Mouse (Mus musculus) erythroblast, embryonic 14.5 days (primary cell): ENCODE measurements around the gene Tmem135. TPM values are rescaled to one million over a fixed set of nuclear protein-coding genes. Genes with fewer than 3 reads are reported as not detected.
"Not testable (repeated sequence)": the region's sequence is repeated elsewhere in the genome, so short reads cannot be mapped to it uniquely, and the experiment has no call there.

ENCODE experiments used
- H3K27me3 ChIP-seq: 2 replicates; pipeline ENCODE4 v1.6.1; 2012; ENCODE audit warnings: inconsistent platforms; ENCODE audit not compliant: control insufficient read depth
- H3K36me3 ChIP-seq: 2 replicates; pipeline ENCODE4 v1.6.1; 2012; ENCODE audit warnings: mild to moderate bottlenecking, inconsistent platforms; ENCODE audit not compliant: control insufficient read depth
- H3K4me1 ChIP-seq: 2 replicates; pipeline ENCODE4 v1.6.1; 2012; ENCODE audit warnings: inconsistent platforms; ENCODE audit not compliant: control insufficient read depth
- H3K4me3 ChIP-seq: replicated peaks from 2 replicates; pipeline ENCODE3; 2012; ENCODE audit warnings: moderate library complexity, mild to moderate bottlenecking, inconsistent platforms
- H3K9me3 ChIP-seq: 2 replicates; pipeline ENCODE4 v1.6.1; 2012; ENCODE audit warnings: low read length, inconsistent platforms, mixed read lengths; ENCODE audit not compliant: control insufficient read depth
- GATA1 ChIP-seq: IDR thresholded peaks from 2 replicates; pipeline ENCODE4 v1.6.1; 2012; ENCODE audit warnings: low read length, inconsistent platforms, mixed read lengths
- TAL1 ChIP-seq: IDR thresholded peaks from 3 replicates; pipeline ENCODE4 v1.6.1; 2012; ENCODE audit warnings: low read length, inconsistent platforms, mixed read lengths
- polyA plus RNA-seq: library from polyadenylated mRNA; stranded (reverse); fragments of >175 nt; gene quantifications from 2 replicates; pipeline ENCODE4 v1.2.3, GENCODE M21; 2012

Tmem135 gene
- polyA plus RNA-seq, 1 experiment: 0.68 TPM

- Histone ChIP-seq H3K4me3 (no peak overlapping the region), H3K4me1 (no peaks in the 10 kb centered on the region), H3K27me3 (no peaks in the 10 kb centered on the region), H3K36me3 (no peaks in the 10 kb centered on the region; the same call in 1 of the 2 replicates), H3K9me3 (no peaks in the 10 kb centered on the region)
- TF ChIP-seq GATA1: no peak
- no peak for TF ChIP-seq TAL1
Observed at GRCm38 (mm10) chr7:89296941-89297340, 107.1 kb downstream of the Tmem135 start.

GRCm38 (mm10) chr7:89282664-89283063, 121.4 kb downstream of the Tmem135 start:
- TF ChIP-seq TAL1 (no peak), GATA1 (no peak)
- Histone ChIP-seq H3K9me3 (no peaks in the 10 kb centered on the region), H3K4me1 (no peaks in the 10 kb centered on the region), H3K36me3 (no peaks in the 10 kb centered on the region; the same call in 1 of the 2 replicates), H3K27me3 (no peaks in the 10 kb centered on the region), H3K4me3 (no peak overlapping the region)

GRCm38 (mm10) chr7:89270438-89270837, 133.6 kb downstream of the Tmem135 start:
- not testable (repeated sequence) for H3K27me3 ChIP-seq, H3K4me3 ChIP-seq, H3K9me3 ChIP-seq, H3K36me3 ChIP-seq, H3K4me1 ChIP-seq

- H3K4me1 ChIP-seq: no peaks in the 10 kb centered on the region
- peaks cover 4% of the 10 kb centered on the region; the same call in 1 of the 2 replicates for H3K9me3 ChIP-seq
- no peak for TF ChIP-seq TAL1
- no peak for TF ChIP-seq GATA1
- H3K36me3 ChIP-seq: peaks cover 4% of the 10 kb centered on the region
- H3K27me3 ChIP-seq: no peaks in the 10 kb centered on the region
- H3K4me3 ChIP-seq: no peak overlapping the region
Observed at GRCm38 (mm10) chr7:89269826-89270225, 134.2 kb downstream of the Tmem135 start.

- Histone ChIP-seq H3K9me3 (peaks cover under 1% of the 10 kb centered on the region; the same call in 1 of the 2 replicates), H3K36me3 (peaks cover under 1% of the 10 kb centered on the region; the same call in 1 of the 2 replicates), H3K4me3 (no peak overlapping the region), H3K27me3 (no peaks in the 10 kb centered on the region), H3K4me1 (no peaks in the 10 kb centered on the region)
- TF ChIP-seq GATA1 (no peak), TAL1 (no peak)
Observed at GRCm38 (mm10) chr7:89267542-89267941, 136.5 kb downstream of the Tmem135 start.

GRCm38 (mm10) chr7:89266017-89266760, 137.8 kb downstream of the Tmem135 start:
- no peaks in the 10 kb centered on the region for H3K4me1 ChIP-seq
- H3K9me3 ChIP-seq: no peaks in the 10 kb centered on the region
- no peaks in the 10 kb centered on the region for H3K36me3 ChIP-seq
- no peak overlapping the region for H3K4me3 ChIP-seq
- no peaks in the 10 kb centered on the region for H3K27me3 ChIP-seq
- TF ChIP-seq GATA1 (no peak), TAL1 (no peak)

GRCm38 (mm10) chr7:89260966-89261365, 143.1 kb downstream of the Tmem135 start:
- H3K4me1 ChIP-seq: no peaks in the 10 kb centered on the region
- no peaks in the 10 kb centered on the region for H3K27me3 ChIP-seq
- H3K36me3 ChIP-seq: no peaks in the 10 kb centered on the region
- H3K9me3 ChIP-seq: no peaks in the 10 kb centered on the region
- H3K4me3 ChIP-seq: no peak overlapping the region
- TF ChIP-seq GATA1: no peak

GRCm38 (mm10) chr7:89258832-89259231, 145.2 kb downstream of the Tmem135 start:
- Histone ChIP-seq H3K4me3 (no peak overlapping the region), H3K9me3 (no peaks in the 10 kb centered on the region), H3K4me1 (no peaks in the 10 kb centered on the region), H3K36me3 (no peaks in the 10 kb centered on the region), H3K27me3 (no peaks in the 10 kb centered on the region)
- TF ChIP-seq TAL1: no peak
- no peak for TF ChIP-seq GATA1

GRCm38 (mm10) chr7:89257871-89258502, 146.0 kb downstream of the Tmem135 start:
- TF ChIP-seq TAL1: no peak
- TF ChIP-seq GATA1: no peak
- H3K4me3 ChIP-seq: no peak overlapping the region
- no peaks in the 10 kb centered on the region for H3K9me3 ChIP-seq
- H3K27me3 ChIP-seq: no peaks in the 10 kb centered on the region
- H3K4me1 ChIP-seq: no peaks in the 10 kb centered on the region
- H3K36me3 ChIP-seq: no peaks in the 10 kb centered on the region

GRCm38 (mm10) chr7:89253772-89254171, 150.2 kb downstream of the Tmem135 start:
- no peaks in the 10 kb centered on the region for H3K27me3 ChIP-seq
- no peak overlapping the region for H3K4me3 ChIP-seq
- no peaks in the 10 kb centered on the region for H3K9me3 ChIP-seq
- no peak for TF ChIP-seq TAL1
- no peak for TF ChIP-seq GATA1
- H3K4me1 ChIP-seq: no peaks in the 10 kb centered on the region
- H3K36me3 ChIP-seq: no peaks in the 10 kb centered on the region
